Mouse (Mus musculus): ENCODE results near the gene Gprc5c. TPM values are rescaled to one million over a fixed set of nuclear protein-coding genes. Genes with fewer than 3 reads are reported as not detected.
A peak's percentile ranks its signal among the peaks of the same experiment; 100 is the strongest.

Gene Gprc5c
- 0.77 TPM in 1 of 2 replicates, not detected in the other for total RNA-seq (2015; ENCODE audit: low replicate concordance)
- 0.09 TPM in 1 of 2 replicates, not detected in the other for total RNA-seq (2017; ENCODE audit: low replicate concordance)

GRCm38 (mm10) chr11:114850452-114851268, at the start of gene Gprc5c:
Gprc5c (plus strand) TSS chr11:114851152.
- no peak for ATAC-seq (replicated peaks; ENCODE audit: low FRiP score, poor library complexity, severe bottlenecking)

- ATAC-seq (replicated peaks; ENCODE audit: low FRiP score, poor library complexity, severe bottlenecking): no peak
Measured at GRCm38 (mm10) chr11:114801906-114802305, 49.0 kb upstream of the Gprc5c start.

- no peak for ATAC-seq (replicated peaks; ENCODE audit: low FRiP score, poor library complexity, severe bottlenecking)
Measured at GRCm38 (mm10) chr11:114802540-114803267, 48.2 kb upstream of the Gprc5c start.

GRCm38 (mm10) chr11:114803990-114804389, 47.0 kb upstream of the Gprc5c start:
- no peak for ATAC-seq (replicated peaks; ENCODE audit: low FRiP score, poor library complexity, severe bottlenecking)

- no peak for ATAC-seq (replicated peaks; ENCODE audit: low FRiP score, poor library complexity, severe bottlenecking)
Measured at GRCm38 (mm10) chr11:114807025-114807424, 43.9 kb upstream of the Gprc5c start.

- no peak for ATAC-seq (replicated peaks; ENCODE audit: low FRiP score, poor library complexity, severe bottlenecking)
Measured at GRCm38 (mm10) chr11:114807686-114808427, 43.1 kb upstream of the Gprc5c start.

- no peak for ATAC-seq (replicated peaks; ENCODE audit: low FRiP score, poor library complexity, severe bottlenecking)
Measured at GRCm38 (mm10) chr11:114809371-114809770, 41.6 kb upstream of the Gprc5c start.

- no peak for ATAC-seq (replicated peaks; ENCODE audit: low FRiP score, poor library complexity, severe bottlenecking)
Measured at GRCm38 (mm10) chr11:114810344-114810743, 40.6 kb upstream of the Gprc5c start.

GRCm38 (mm10) chr11:114812731-114813240, 38.2 kb upstream of the Gprc5c start:
- ATAC-seq (replicated peaks; ENCODE audit: low FRiP score, poor library complexity, severe bottlenecking): peak; percentile 63

GRCm38 (mm10) chr11:114814873-114815592, 35.9 kb upstream of the Gprc5c start:
- ATAC-seq (replicated peaks; ENCODE audit: low FRiP score, poor library complexity, severe bottlenecking): no peak

GRCm38 (mm10) chr11:114816934-114817333, 34.0 kb upstream of the Gprc5c start:
- no peak for ATAC-seq (replicated peaks; ENCODE audit: low FRiP score, poor library complexity, severe bottlenecking)

- no peak for ATAC-seq (replicated peaks; ENCODE audit: low FRiP score, poor library complexity, severe bottlenecking)
Measured at GRCm38 (mm10) chr11:114818185-114818584, 32.8 kb upstream of the Gprc5c start.

- ATAC-seq (replicated peaks; ENCODE audit: low FRiP score, poor library complexity, severe bottlenecking): no peak
Measured at GRCm38 (mm10) chr11:114819110-114819509, 31.8 kb upstream of the Gprc5c start.

GRCm38 (mm10) chr11:114820444-114820843, 30.5 kb upstream of the Gprc5c start:
- ATAC-seq (replicated peaks; ENCODE audit: low FRiP score, poor library complexity, severe bottlenecking): no peak

- ATAC-seq (replicated peaks; ENCODE audit: low FRiP score, poor library complexity, severe bottlenecking): no peak
Measured at GRCm38 (mm10) chr11:114821325-114821724, 29.6 kb upstream of the Gprc5c start.

GRCm38 (mm10) chr11:114822727-114823126, 28.2 kb upstream of the Gprc5c start:
- no peak for ATAC-seq (replicated peaks; ENCODE audit: low FRiP score, poor library complexity, severe bottlenecking)

GRCm38 (mm10) chr11:114823199-114823725, 27.7 kb upstream of the Gprc5c start:
- no peak for ATAC-seq (replicated peaks; ENCODE audit: low FRiP score, poor library complexity, severe bottlenecking)

GRCm38 (mm10) chr11:114826686-114827085, 24.3 kb upstream of the Gprc5c start:
- ATAC-seq (replicated peaks; ENCODE audit: low FRiP score, poor library complexity, severe bottlenecking): no peak

All from erythroblast, adult 5-6 weeks (primary cell).